Mouse (Mus musculus) G1E (cell line): ENCODE data around the gene Fbxo47.

Experiments
- CTCF ChIP-seq: IDR thresholded peaks from 2 replicates; pipeline ENCODE4 v1.5.1; 2012; ENCODE audit warnings: low read depth, low read length, inconsistent platforms, mixed read lengths
- GATA1 ChIP-seq: IDR thresholded peaks from 2 replicates; pipeline ENCODE4 v1.6.1; 2012; ENCODE audit warnings: borderline replicate concordance, low read length, inconsistent platforms, mixed read lengths
- POLR2AphosphoS5 ChIP-seq: IDR thresholded peaks from 2 replicates; pipeline ENCODE4 v1.6.1; 2012; ENCODE audit warnings: low read depth, low read length, inconsistent platforms; ENCODE audit not compliant: insufficient replicate concordance
- TAL1 ChIP-seq: conservative IDR thresholded peaks from 2 replicates; pipeline ENCODE4 v1.6.1; 2012; ENCODE audit warnings: low read depth, low read length, inconsistent platforms, mixed read lengths

GRCm38 (mm10) chr11:97897568-97898185 lies 13.7 kb upstream of the Fbxo47 start:
- no peak for TF ChIP-seq CTCF
- TF ChIP-seq POLR2AphosphoS5: no peak
- TF ChIP-seq GATA1: no peak
- TF ChIP-seq TAL1: no peak
